Mouse (Mus musculus): ENCODE data around the gene Cacnb3.
"Not testable (repeated sequence)": the region's sequence is repeated elsewhere in the genome, so short reads cannot be mapped to it uniquely, and the experiment has no call there.

Gene Cacnb3

GRCm38 (mm10) chr15:98630540-98630939 lies at the start of gene Cacnb3:
TSS of gene Cacnb3 (plus strand) at chr15:98630840.
- DNase-seq (ENCODE audit: low spot score in 2 of 2), result no peak

GRCm38 (mm10) chr15:98582410-98582809 lies 48.2 kb upstream of the Cacnb3 start:
- no peak for DNase-seq (ENCODE audit: low spot score in 2 of 2)

DNA sequence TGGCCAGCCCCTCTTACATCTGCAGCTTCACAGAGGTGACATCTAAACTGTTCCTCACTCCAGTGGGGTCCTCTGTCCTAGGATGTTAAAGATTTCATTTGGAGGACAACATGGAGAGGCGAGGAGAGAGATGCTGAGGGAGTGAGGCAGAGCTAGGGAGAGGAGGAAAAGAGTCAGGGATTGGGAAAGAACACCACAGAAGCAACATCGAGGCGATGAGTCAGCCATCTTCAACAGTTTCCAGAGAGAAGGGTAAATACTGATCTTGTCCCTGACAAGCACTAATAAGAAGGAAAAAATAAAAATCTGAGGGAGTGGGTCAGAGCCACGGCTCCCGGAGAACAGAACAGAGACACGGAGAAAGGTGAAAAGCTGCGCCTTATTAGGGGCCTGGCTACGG lies 47.6 kb upstream of the Cacnb3 start:
- DNase-seq (ENCODE audit: low spot score in 2 of 2), result no peak

DNA sequence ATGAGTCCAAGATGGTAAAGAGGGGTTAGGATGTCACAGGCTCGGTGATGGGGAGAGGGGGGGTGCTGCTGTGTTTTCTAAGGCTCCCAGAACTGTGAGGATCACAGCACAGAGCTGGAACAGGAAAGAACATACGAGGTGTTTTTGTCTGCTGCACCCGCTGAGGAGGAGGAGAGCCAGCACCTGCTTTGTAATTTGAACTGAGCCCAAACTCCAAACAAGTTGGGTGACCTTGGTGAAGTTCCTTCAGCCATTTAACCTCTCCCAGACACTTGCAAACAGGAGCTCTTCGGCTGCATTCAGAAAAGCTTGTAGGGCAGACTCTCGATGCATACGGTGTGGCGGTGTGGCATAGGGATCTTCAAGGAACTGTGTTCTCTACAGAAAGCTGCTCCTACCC lies 45.2 kb upstream of the Cacnb3 start:
- no peak for DNase-seq (ENCODE audit: low spot score in 2 of 2)

DNA sequence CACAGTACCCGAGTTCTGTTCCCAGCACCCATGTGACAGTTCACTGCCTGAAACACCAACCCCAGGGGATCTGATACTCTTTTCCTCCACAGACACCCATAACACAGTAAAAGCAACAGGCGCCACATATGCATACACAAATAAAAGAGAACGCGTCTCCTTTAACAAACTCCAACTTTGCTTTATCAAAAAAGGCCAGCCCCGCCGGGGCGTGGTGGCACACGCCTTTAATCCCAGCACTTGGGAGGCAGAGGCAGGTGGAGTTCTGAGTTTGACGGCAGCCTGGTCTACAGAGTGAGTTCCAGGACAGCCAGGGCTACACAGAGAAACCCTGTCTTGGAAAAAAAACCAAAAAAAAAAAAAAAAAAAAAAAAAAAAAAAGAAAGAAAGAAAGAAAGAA lies 44.5 kb upstream of the Cacnb3 start:
- not testable (repeated sequence) for DNase-seq (ENCODE audit: low spot score in 2 of 2)

DNA sequence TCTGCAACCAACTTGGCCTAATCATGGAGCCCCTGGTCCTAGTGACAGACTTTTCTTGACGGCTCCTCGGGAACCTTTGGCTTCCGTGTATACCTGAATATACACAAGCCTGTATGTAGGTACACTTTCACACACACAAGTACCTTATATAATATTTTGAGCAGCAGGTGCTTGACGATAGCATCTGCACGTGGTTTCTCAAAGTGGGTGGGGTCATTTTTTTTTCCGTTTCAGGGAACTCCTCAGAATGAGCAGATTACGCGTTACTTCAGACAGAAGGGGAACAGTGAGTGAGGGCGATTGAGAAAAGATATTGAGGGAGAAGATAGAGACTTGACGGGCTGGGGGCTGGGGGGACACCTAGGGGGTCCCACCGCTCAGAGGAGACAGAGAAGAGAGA lies 42.9 kb upstream of the Cacnb3 start:
- no peak for DNase-seq (ENCODE audit: low spot score in 2 of 2)

- DNase-seq (ENCODE audit: low spot score in 2 of 2), result no peak
Observed at GRCm38 (mm10) chr15:98589640-98590336, 40.9 kb upstream of the Cacnb3 start.

DNA sequence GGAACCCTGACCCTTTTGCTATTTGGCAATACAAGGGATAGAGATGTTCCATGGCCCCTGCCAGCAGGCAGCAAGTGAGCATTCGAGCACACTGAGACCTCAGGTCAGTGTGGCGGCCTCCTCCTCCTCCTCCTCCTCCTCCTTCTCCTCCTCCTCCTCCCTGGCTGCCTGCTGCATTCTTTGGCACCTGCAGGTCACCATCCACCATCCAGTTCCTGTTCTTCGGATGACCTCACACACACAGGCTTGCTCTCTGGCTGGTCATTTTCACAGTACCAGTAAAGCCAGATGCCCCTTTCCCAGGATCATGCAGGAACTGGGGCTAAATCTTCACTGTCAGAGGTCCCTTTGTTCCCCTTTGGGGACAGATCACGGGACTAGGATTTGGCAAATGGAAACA lies 39.2 kb upstream of the Cacnb3 start:
- DNase-seq (ENCODE audit: low spot score in 2 of 2), result no peak

GRCm38 (mm10) chr15:98594193-98594592 lies 36.4 kb upstream of the Cacnb3 start:
- DNase-seq (ENCODE audit: low spot score in 2 of 2), result no peak

DNA sequence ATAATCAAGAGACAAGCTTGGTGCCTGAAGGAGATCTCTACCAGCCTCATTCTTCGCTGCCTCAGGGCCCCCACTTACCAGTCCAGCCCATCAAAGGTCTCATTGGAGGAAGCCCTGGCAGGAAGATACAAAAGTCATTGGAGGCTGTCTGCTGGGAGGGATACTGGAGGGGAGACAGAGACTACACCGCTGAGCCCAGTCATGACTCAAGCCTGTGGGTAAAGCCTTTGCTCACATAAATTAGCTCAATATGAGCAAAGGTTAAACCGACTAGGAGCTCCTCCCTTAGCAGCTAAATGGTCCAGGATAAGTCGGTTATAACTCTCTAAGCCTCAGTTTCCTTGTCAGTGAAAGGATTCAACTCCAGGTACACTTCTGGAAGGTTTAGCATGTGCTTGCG lies 35.6 kb upstream of the Cacnb3 start:
- no peak for DNase-seq (ENCODE audit: low spot score in 2 of 2)

GRCm38 (mm10) chr15:98596609-98597008 lies 34.0 kb upstream of the Cacnb3 start:
- DNase-seq (ENCODE audit: low spot score in 2 of 2), result no peak

DNA sequence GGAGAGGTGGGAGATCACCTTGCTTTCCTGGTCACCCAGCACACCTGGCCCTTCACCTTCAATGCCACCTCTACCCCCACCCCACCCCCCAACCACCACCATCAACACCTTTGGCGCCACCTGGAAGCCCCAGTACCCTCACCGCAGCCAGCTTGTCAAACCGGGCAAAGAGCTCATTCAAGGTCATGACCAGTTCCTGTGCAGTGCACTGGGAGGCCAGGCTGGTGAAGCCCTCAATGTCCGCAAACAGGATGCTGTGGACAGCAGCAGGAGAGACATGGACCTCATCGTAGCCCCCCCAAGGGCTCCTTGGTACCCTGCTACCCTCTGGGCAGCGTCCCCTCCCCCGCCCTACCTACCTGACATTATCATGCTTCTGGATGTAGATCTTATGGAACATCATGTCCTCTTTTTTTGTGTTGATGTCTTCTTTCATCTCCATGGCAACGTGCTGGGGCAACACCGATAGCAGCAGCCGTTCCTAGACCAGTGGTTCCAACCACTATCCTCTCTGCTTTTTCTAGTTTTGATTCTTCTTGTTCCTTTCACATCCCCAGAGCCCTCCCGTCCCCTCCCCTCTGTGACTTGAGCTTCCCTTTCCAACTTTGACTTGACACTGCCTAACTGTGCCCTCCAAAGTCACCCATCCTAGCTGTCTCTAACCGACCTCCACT lies 30.5 kb upstream of the Cacnb3 start:
- no peak for DNase-seq (ENCODE audit: low spot score in 2 of 2)

GRCm38 (mm10) chr15:98601832-98602190 lies 28.8 kb upstream of the Cacnb3 start:
- DNase-seq (ENCODE audit: low spot score in 2 of 2), result no peak

- DNase-seq (ENCODE audit: low spot score in 2 of 2), result no peak
Observed at GRCm38 (mm10) chr15:98602191-98602881, 28.3 kb upstream of the Cacnb3 start.

- no peak for DNase-seq (ENCODE audit: low spot score in 2 of 2)
Observed at GRCm38 (mm10) chr15:98602921-98603458, 27.6 kb upstream of the Cacnb3 start.

DNA sequence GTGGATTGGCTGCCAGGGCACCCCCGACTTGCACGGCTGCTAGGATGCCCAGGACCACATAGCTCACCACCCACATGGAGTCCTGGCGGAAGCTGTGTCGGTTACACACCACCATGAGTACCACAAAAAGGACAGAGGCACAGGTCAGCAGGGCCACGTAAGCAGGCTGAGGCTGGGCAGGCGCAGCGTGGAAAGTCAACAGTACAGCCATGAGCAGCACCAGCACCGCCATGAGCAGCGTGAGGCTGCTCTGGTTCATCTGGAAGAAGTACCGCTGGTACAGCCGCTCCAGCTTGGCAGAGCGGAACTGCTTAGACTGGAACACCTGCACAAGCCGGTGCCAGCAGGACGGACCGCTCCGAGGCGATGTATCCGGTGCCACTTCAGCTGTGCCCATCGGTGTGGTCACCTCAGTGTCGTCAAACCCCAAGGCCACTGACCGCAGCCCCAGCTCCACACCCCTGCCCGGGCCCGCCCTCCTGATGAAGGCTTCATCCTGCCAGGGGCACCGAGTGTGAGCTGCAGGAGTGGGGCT lies 26.5 kb upstream of the Cacnb3 start:
- DNase-seq (ENCODE audit: low spot score in 2 of 2), result no peak

GRCm38 (mm10) chr15:98606051-98606536 lies 24.5 kb upstream of the Cacnb3 start:
- no peak for DNase-seq (ENCODE audit: low spot score in 2 of 2)

- no peak for DNase-seq (ENCODE audit: low spot score in 2 of 2)
Observed at GRCm38 (mm10) chr15:98606739-98607138, 23.9 kb upstream of the Cacnb3 start.

- no peak for DNase-seq (ENCODE audit: low spot score in 2 of 2)
Observed at GRCm38 (mm10) chr15:98607557-98607956, 23.1 kb upstream of the Cacnb3 start.

GRCm38 (mm10) chr15:98608058-98608783 lies 22.4 kb upstream of the Cacnb3 start:
- DNase-seq (ENCODE audit: low spot score in 2 of 2), result no peak

DNA sequence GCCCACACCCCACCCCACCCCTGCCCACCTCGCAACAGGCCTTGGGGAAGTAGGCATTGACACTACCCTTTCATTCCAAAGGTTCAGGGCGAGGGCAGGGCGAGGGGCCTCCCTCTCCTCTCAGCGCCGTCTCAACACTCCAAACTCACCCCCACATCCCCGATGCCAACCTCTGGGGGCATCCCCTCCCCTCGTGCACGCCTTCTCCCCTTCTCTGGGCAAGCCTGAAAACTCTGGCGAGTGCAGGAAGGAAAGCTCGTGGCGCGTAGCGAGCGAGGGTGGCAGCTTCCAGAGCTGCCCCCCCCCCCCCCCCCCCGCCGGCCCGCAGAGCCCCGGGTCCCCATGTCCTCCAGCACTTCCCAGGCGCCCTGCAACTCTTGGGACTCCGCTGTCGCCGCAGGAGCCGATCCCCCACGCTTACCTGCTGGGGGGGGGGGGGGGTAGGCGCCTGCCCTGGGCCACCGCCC lies 21.8 kb upstream of the Cacnb3 start:
- no peak for DNase-seq (ENCODE audit: low spot score in 2 of 2)

All from frontal cortex, postnatal 14 days (tissue).